Mouse (Mus musculus): Measurements from ENCODE around the gene Esf1. TPM values are rescaled to one million over a fixed set of nuclear protein-coding genes. Genes with fewer than 3 reads are reported as not detected.

Esf1 gene
- total RNA-seq (2023) = 1 to 10 TPM; 6.8 to 8.6 TPM

GRCm38 (mm10) chr2:140170127-140170802 lies at the start of gene Esf1, which contains the start of gene Ndufaf5:
TSS of gene Esf1 (minus strand) at chr2:140170564.
TSS of gene Ndufaf5 (plus strand) at chr2:140170649.

DNA sequence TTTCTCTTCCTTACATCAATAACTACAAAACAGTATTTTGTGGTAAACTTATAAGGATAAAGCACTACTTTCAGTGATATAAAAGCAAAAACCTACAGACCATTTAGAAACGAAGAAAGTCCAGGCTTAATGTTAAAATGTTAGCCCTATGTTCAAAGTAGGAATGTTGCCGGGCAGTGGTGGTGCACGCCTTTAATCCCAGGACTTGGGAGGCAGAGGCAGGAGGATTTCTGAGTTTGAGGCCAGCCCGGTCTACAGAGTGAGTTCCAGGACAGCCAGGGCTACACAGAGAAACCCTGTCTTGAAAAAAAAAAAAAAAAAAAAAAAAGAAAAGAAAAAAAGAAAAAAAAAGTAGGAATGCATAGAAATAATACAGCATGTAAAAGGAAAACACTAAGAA lies 18.6 kb downstream of the Esf1 start, which contains the start of gene Gm17374:
Gene Gm17374 (plus strand): TSS at position 301 of the 400 bp plus-strand sequence.

Other genes with a start within 250 kb of the Esf1 start
- 1 to 10 TPM; 2.1 to 2.2 TPM for gene Tasp1, start 103.8 kb downstream of the Esf1 start, total RNA-seq (2023)
- not detected for gene Gm17374, start 18.5 kb downstream of the Esf1 start, total RNA-seq (2023)
- 1 to 10 TPM; 4.6 to 6.6 TPM for gene Ndufaf5, start 85 bp upstream of the Esf1 start, total RNA-seq (2023)
- gene Sel1l2, start 219.1 kb upstream of the Esf1 start, total RNA-seq (2023) = not detected
- under 1 TPM; 0.29 to 0.62 TPM for gene Macrod2, start 224.7 kb upstream of the Esf1 start, total RNA-seq (2023)

Measured in neutrophil, adult 59 days (primary cell).